Mouse (Mus musculus): Measurements from ENCODE around the gene Fhdc1.

The Fhdc1 gene

DNA sequence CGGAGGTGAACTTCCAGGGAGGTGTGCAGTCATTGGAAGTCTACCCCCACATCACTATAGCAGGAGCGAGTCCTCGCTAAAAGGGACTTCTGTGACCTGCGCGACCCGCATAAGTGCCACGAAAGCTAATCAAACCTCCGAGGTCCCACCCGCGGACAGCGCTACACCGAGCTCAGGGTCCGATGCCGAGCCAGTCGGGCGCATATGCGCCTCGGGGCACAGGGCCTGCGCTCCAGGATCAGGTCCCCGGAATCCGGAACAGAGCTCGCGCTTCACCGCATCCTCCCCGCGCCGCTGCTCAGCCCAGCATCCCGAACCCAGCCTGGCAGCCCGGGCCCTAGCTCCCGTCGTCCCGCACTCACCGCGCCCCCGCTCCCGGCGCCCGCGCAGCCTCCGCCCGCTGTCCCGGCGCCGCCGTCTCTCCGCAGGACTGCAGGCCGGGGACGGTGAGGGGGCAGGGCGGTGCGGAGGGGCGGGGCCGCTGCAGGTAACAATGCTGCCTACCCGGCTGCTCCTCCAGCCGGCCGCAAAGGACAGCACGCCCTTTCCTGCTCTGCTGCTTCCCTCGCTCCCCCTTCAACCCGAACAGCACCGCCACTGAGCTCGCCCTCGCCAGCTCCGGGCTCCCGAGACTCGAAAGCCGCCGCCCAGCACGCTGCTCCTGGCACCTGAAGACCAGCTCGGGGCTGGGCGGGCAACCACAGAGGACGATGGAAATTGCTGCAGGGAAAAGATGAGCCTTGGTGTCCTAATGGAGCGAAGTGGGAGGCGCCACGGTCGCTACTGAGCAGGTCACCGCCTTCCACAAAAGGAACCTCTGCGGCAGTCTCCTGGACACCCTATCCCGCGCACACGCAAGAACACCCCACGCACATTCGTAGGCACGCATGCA is at the start of gene Fhdc1:
TSS of gene Fhdc1 (minus strand) at position 424 of the 892 bp plus-strand sequence.
- peak; percentile 59 for DNase-seq

- DNase-seq, result no peak
Measured at GRCm38 (mm10) chr3:84529021-84529420, 48.8 kb upstream of the Fhdc1 start.

GRCm38 (mm10) chr3:84524952-84525351 is 44.7 kb upstream of the Fhdc1 start:
- DNase-seq, result no peak

DNA sequence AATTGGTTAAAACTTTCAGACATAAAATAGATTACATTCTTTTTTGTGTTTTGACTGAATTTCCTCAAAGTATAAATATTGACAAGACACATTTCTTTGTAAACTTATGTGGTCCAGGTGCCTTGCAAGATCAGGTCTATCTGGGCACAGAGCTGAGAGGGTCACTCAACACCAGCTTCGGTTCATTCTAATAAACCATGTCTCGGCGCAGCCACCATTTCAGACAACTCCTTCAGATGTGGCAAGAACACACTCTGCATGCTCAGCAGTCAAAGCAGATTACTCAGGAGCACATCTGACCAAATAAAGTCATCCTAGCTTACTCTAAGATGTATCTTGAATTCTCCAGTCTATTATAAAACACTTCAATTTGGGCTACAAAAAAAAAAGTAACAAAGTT is 35.9 kb upstream of the Fhdc1 start:
- DNase-seq, result no peak

- DNase-seq, result no peak
Measured at GRCm38 (mm10) chr3:84512774-84513515, 32.7 kb upstream of the Fhdc1 start.

- no peak for DNase-seq
Measured at GRCm38 (mm10) chr3:84505193-84505592, 25.0 kb upstream of the Fhdc1 start.

DNA sequence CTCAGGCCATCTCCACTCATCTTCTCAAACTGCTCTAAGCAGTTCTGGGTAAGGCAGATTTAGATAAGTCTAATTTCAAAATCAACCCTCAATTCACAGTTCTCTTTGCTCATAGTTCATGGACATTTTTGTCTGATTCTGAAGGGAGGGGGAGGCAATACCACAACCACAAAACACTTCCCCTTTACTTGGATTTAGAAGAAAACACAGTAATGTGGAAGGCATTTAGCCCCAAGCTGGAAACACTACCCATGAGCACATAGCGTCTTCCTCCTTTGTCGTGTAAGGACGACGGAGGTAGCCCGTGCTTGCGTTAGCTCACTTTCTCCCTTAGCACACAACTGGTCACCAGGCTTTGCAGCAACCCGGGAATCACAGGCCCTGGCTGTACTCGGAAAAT is 24.1 kb upstream of the Fhdc1 start:
- no peak for DNase-seq

- no peak for DNase-seq
Measured at GRCm38 (mm10) chr3:84502101-84502500, 21.9 kb upstream of the Fhdc1 start.

DNA sequence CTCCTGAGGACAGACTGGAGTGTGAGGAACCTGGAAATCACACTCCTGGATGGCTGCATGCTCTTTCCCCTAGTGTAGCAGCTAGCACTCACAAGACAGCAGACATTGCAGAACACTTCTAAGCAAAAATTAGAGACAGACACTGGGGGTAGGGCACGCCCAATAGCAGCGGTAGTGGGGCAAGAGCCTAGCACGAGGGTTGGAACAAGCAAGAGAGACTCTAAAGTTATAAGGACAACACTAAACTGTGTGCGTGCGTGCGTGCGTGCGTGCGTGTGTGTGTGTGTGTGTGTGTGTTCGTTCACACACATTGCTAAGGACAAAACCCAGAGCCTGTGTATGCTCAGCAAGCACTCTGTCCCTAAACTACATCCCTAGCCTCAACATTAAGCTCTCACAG is 20.3 kb upstream of the Fhdc1 start:
- no peak for DNase-seq

- no peak for DNase-seq
Measured at GRCm38 (mm10) chr3:84497718-84498117, 17.5 kb upstream of the Fhdc1 start.

- no peak for DNase-seq
Measured at GRCm38 (mm10) chr3:84492657-84493056, 12.4 kb upstream of the Fhdc1 start.

DNA sequence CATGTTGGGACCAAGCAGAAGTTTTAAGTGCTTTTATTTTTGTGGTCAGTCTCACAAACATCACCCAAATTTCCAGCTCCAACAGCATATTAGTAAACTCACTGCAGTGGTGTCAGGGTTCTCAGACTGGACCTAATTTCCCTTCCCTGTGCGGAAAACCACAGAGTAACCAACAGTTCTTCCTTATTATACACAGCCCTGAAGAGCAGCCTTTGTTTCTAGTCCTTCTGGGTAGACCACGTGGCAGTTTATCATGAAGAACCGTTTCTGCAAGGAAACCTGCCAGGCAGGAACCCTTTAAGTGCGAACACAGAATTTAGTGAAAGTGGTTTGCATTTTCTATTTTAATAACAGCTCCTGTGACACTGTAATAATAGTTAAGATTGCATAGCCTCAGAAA is 11.9 kb upstream of the Fhdc1 start:
- no peak for DNase-seq

DNA sequence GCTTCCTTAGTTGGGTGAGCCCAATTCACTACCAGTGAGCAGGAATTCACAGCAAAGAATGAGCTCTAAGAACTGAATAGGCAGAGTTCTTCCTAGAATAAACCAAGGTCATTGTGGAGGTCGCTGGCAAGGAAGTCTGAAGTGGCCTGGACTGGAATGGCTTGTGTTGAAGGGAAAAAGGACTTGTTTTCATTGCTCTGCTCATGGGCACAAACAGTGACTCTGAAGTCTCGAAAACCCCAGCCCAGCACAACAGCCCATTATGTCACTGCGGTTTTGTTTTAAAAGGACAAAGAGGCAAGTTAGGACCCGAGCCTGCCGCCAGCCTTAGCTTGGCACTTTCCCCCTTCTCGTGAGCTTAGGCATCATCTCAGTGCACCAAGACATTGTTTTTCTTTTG is 8.5 kb upstream of the Fhdc1 start:
- DNase-seq, result no peak

GRCm38 (mm10) chr3:84484891-84485290 is 4.7 kb upstream of the Fhdc1 start:
- DNase-seq, result no peak

DNA sequence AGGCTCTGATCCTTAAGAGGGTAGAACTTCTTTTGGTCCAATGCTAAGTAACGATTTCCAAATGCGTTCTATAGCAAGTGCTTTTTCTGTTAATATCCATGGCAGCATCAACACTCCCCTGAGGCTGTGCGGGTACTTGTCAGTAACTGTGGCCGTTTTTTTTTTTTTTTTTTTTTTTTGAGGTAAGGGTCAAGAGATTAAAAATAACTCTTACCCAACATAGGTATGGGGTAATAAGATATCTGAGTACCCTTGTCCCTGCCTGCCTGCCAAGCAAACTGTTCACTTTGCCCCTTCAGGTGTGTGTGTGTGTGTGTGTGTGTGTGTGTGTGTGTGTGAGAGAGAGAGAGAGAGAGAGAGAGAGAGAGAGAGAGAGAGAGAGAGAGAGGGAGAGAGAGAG is 4.1 kb upstream of the Fhdc1 start:
- DNase-seq, result no peak

- DNase-seq, result no peak
Measured at GRCm38 (mm10) chr3:84482121-84482520, 1.9 kb upstream of the Fhdc1 start.

DNA sequence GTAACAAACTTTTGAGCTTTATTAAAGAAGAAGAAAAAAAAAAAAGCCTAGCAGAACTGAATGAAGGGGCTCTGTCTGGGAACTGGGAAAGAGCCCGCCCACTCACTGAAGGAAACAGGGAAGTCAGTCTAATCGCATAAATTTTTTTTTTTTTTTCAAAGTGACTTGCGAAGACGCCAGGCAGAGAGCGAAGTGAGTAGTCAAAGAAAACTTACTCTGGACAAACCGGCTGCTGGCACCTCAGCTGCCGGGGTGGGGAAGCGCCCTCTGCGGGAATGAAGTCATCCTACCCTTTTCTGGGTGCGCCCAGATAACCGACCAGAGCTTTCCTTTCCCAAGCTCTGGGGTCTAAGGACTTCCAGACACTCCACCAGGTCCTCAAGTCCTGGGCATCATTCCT is 875 bp upstream of the Fhdc1 start:
- peak; percentile 19 for DNase-seq

DNA sequence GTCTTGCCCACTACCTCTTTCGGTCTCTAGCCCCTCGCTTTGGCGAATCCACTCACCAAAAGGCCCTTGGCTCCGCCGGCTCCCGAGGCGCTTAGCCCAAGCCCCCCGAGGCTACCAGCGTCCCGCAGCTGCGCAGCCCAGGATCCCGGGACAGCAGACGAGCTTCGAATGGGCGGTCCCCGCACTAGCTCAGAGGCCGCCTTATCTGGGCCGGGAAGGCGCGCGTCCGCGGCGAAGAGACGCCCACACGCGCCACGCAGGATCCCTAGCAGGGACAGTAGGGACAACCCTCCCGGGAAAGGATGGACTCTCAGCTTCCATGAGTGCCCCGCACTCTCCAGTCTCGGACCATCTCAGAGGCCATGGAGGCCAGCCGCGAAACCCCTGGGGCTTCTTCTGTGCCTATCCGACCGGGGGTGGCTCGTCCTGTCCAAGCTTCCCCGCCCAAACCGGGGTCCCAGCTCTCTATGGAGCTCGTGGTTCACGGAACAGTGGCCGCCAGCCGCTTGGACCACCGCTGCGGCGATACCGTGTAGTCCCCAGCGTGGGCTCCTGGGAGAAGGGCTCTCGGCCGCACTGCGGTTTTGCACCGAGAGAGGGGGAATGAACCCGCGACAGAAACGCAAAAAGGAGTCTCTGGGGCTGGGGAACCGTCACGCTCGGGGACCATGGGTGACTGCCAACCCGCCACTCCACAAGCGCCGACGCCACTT is 780 bp downstream of the Fhdc1 start:
- DNase-seq, result peak; percentile 21

GRCm38 (mm10) chr3:84478896-84479292 is 1.3 kb downstream of the Fhdc1 start:
- DNase-seq, result no peak

DNA sequence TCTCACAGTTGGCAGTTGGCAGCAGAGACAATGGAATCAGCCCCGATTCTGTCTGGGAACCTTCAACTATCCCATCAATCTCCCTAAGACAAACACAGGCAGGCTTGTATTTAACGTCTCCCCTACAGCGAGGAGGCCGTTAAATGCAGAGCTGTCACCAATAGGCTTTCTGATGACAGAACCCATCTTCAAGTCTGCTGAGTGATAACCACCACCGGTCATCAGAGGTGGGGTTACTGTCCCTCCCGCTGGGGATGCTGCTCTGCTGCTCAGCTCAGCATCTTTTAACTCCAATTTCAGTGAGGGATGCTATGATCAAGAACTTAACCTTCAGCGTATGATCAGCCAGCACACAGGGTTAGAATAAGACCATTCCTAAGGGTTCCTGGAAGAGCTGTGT is 2.0 kb downstream of the Fhdc1 start:
- DNase-seq, result no peak

DNA sequence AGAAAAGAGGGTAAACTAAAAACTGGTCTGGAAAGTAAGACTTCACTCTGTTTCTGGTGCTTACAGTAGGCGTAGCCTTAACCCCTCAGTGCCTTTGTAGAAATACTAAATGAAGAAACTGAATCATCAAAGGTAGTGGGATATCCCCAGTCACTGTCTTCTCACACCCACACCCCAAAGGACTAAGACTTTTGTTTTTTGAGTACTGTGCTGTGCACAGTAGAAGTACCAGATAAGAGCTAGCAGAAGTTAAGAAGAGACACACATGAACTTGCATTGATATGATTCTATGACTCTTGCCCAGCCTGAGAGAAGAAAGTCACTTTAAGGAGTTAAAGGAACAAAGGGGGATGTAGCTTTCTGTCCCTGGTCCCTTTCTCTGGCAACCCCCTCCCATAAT is 2.7 kb downstream of the Fhdc1 start:
- no peak for DNase-seq

- no peak for DNase-seq
Measured at GRCm38 (mm10) chr3:84474981-84475775, 5.1 kb downstream of the Fhdc1 start.

DNA sequence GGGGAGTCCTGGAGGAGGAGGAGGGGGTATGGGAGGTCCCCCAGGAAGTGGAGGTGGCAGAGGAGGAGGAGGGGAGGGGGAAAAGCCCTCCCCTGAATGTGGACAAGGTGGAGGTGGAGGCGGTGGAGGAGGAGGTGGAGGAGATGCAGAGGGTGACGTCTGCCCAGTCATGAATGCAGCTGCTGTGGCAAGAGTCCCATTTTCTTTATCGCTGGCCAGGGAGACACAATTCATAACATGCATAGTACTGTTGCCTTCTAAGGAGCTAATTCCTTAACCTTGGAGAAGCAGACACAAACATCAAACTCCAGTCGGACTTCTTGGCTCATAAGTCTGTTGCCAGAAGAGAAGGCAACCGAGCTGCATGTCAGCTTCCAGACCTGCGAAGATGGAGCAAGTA is 5.8 kb downstream of the Fhdc1 start:
- no peak for DNase-seq
